Mouse (Mus musculus): ENCODE data around the gene Tubb2a. TPM values are rescaled to one million over a fixed set of nuclear protein-coding genes. Genes with fewer than 3 reads are reported as not detected.
"Not testable (repeated sequence)": the region's sequence is repeated elsewhere in the genome, so short reads cannot be mapped to it uniquely, and the experiment has no call there.

The Tubb2a gene
- polyA plus RNA-seq, 2 experiments = 44.5 to 70.6 TPM

- Histone ChIP-seq H3K27ac (no peak overlapping the region), H3K9me3 (ENCODE audit: control insufficient read depth, low read length) (no peaks in the 10 kb centered on the region), H3K27me3 (ENCODE audit: control insufficient read depth, insufficient read depth, low read length) (no peaks in the 10 kb centered on the region), H3K4me1 (replicated peaks; ENCODE audit: control insufficient read depth in 2 of 2, insufficient read depth in 2 of 2, low read length in 1 of 2) (peaks cover 6 to 15% of the 10 kb centered on the region in 2 experiments), H3K9ac (replicated peaks) (peak overlapping the region; percentile 84), H3K4me3 (ENCODE audit: insufficient read depth in 1 of 2, low read depth in 2 of 2, low read length in 2 of 2) (peak overlapping the region; percentile 42 to 76; a peak in 2 of 4 replicates), H3K36me3 (replicated peaks; ENCODE audit: control insufficient read depth, insufficient read depth, low read depth) (no peaks in the 10 kb centered on the region; the same call in 1 of the 2 replicates), H3K4me2 (ENCODE audit: low read depth) (peak overlapping the region; percentile 92)
- ATAC-seq (ENCODE audit: insufficient read depth) (no peak), DNase-seq (ENCODE audit: low read depth in 3 of 3, low spot score in 3 of 3) (no peak)
- TF ChIP-seq EP300 (IDR thresholded peaks at IDR 0.05; ENCODE audit: low read depth) (no peak), CTCF (IDR thresholded peaks at IDR 0.05; ENCODE audit: low read depth) (no peak)
- WGBS (ENCODE audit: insufficient replicate concordance) = 30% methylated on average over 16 of the region's 16 CpGs
Measured at GRCm38 (mm10) chr13:34078500-34079280, 883 bp upstream of the Tubb2a start.

GRCm38 (mm10) chr13:34076561-34077491 lies 981 bp downstream of the Tubb2a start:
- H3K27me3 ChIP-seq (ENCODE audit: control insufficient read depth, insufficient read depth, low read length) = no peaks in the 10 kb centered on the region
- TF ChIP-seq CTCF (IDR thresholded peaks at IDR 0.05; ENCODE audit: low read depth) (no peak), EP300 (IDR thresholded peaks at IDR 0.05; ENCODE audit: low read depth) (no peak)
- 38% methylated on average over 20 of the region's 20 CpGs for WGBS (ENCODE audit: insufficient replicate concordance)
- no peaks in the 10 kb centered on the region for H3K9me3 ChIP-seq (ENCODE audit: control insufficient read depth, low read length)
- DNase-seq (ENCODE audit: low read depth in 3 of 3, low spot score in 3 of 3) (peak in 2 of 3 experiments; percentile 36 to 48), ATAC-seq (ENCODE audit: insufficient read depth) (peak; percentile 55; the same call in 1 of the 2 replicates)
- H3K27ac ChIP-seq = no peak overlapping the region; the same call in 1 of the 2 replicates
- H3K9ac ChIP-seq (replicated peaks) = peak overlapping the region; percentile 84
- peak overlapping the region; percentile 63 to 76 for H3K4me3 ChIP-seq (ENCODE audit: insufficient read depth in 1 of 2, low read depth in 2 of 2, low read length in 2 of 2)
- no peaks in the 10 kb centered on the region; the same call in 1 of the 2 replicates for H3K36me3 ChIP-seq (replicated peaks; ENCODE audit: control insufficient read depth, insufficient read depth, low read depth)
- peak overlapping the region; percentile 92 for H3K4me2 ChIP-seq (ENCODE audit: low read depth)
- peaks cover 6 to 15% of the 10 kb centered on the region in 2 experiments for H3K4me1 ChIP-seq (replicated peaks; ENCODE audit: control insufficient read depth in 2 of 2, insufficient read depth in 2 of 2, low read length in 1 of 2)

- not testable (repeated sequence) for ATAC-seq (ENCODE audit: insufficient read depth); H3K27me3 ChIP-seq (ENCODE audit: control insufficient read depth, insufficient read depth, low read length); H3K4me3 ChIP-seq (ENCODE audit: insufficient read depth in 1 of 2, low read depth in 2 of 2, low read length in 2 of 2); DNase-seq (ENCODE audit: low read depth in 3 of 3, low spot score in 3 of 3); H3K36me3 ChIP-seq (replicated peaks; ENCODE audit: control insufficient read depth, insufficient read depth, low read depth); H3K9ac ChIP-seq (replicated peaks); H3K9me3 ChIP-seq (ENCODE audit: control insufficient read depth, low read length); H3K27ac ChIP-seq; H3K4me2 ChIP-seq (ENCODE audit: low read depth)
- WGBS (ENCODE audit: insufficient replicate concordance) = 63% methylated on average over 6 of the region's 6 CpGs
- H3K4me1 ChIP-seq (replicated peaks; ENCODE audit: control insufficient read depth in 2 of 2, insufficient read depth in 2 of 2, low read length in 1 of 2) = peaks cover 6 to 15% of the 10 kb centered on the region in 2 experiments
Measured at GRCm38 (mm10) chr13:34075893-34076292, 1.9 kb downstream of the Tubb2a start.

- H3K27me3 ChIP-seq (ENCODE audit: control insufficient read depth, insufficient read depth, low read length); H3K36me3 ChIP-seq (replicated peaks; ENCODE audit: control insufficient read depth, insufficient read depth, low read depth); H3K4me3 ChIP-seq (ENCODE audit: insufficient read depth in 1 of 2, low read depth in 2 of 2, low read length in 2 of 2); H3K9me3 ChIP-seq (ENCODE audit: control insufficient read depth, low read length); DNase-seq (ENCODE audit: low read depth in 3 of 3, low spot score in 3 of 3); ATAC-seq (ENCODE audit: insufficient read depth); H3K27ac ChIP-seq; H3K9ac ChIP-seq (replicated peaks); H3K4me2 ChIP-seq (ENCODE audit: low read depth): not testable (repeated sequence)
- WGBS (ENCODE audit: insufficient replicate concordance) = 81% methylated on average over 9 of the region's 17 CpGs
- H3K4me1 ChIP-seq (replicated peaks; ENCODE audit: control insufficient read depth in 2 of 2, insufficient read depth in 2 of 2, low read length in 1 of 2) = peaks cover 6 to 17% of the 10 kb centered on the region in 2 experiments
Measured at GRCm38 (mm10) chr13:34074441-34074840, 3.4 kb downstream of the Tubb2a start.

GRCm38 (mm10) chr13:34072847-34073246 lies 5.0 kb downstream of the Tubb2a start:
- H3K4me1 ChIP-seq (replicated peaks; ENCODE audit: control insufficient read depth in 2 of 2, insufficient read depth in 2 of 2, low read length in 1 of 2) = peaks cover 6 to 11% of the 10 kb centered on the region in 2 experiments
- no peak for DNase-seq (ENCODE audit: low read depth in 3 of 3, low spot score in 3 of 3)
- H3K4me2 ChIP-seq (ENCODE audit: low read depth) = no peak overlapping the region
- H3K36me3 ChIP-seq (replicated peaks; ENCODE audit: control insufficient read depth, insufficient read depth, low read depth) = no peaks in the 10 kb centered on the region; the same call in 1 of the 2 replicates
- H3K27me3 ChIP-seq (ENCODE audit: control insufficient read depth, insufficient read depth, low read length) = no peaks in the 10 kb centered on the region
- ATAC-seq (ENCODE audit: insufficient read depth) = no peak
- no peak overlapping the region for H3K27ac ChIP-seq
- H3K4me3 ChIP-seq (ENCODE audit: insufficient read depth in 1 of 2, low read depth in 2 of 2, low read length in 2 of 2) = no peak overlapping the region
- 75% methylated on average over 3 of the region's 3 CpGs for WGBS (ENCODE audit: insufficient replicate concordance)
- TF ChIP-seq CTCF (IDR thresholded peaks at IDR 0.05; ENCODE audit: low read depth) = no peak
- TF ChIP-seq EP300 (IDR thresholded peaks at IDR 0.05; ENCODE audit: low read depth) = no peak
- no peaks in the 10 kb centered on the region for H3K9me3 ChIP-seq (ENCODE audit: control insufficient read depth, low read length)
- H3K9ac ChIP-seq (replicated peaks) = no peak overlapping the region

All from liver, embryonic 14.5 days (tissue).